Mouse (Mus musculus) C2C12 (cell line): ENCODE data around the gene Prrc2b. TPM values are rescaled to one million over a fixed set of nuclear protein-coding genes. Genes with fewer than 3 reads are reported as not detected.

Experiments used
- H3K27me3 ChIP-seq: one replicate; pipeline ENCODE4 v1.6.1; 2011; ENCODE audit not compliant: control insufficient read depth, insufficient read depth, insufficient read length
- H3K36me3 ChIP-seq: one replicate; pipeline ENCODE4 v1.6.1; 2011; ENCODE audit not compliant: control insufficient read depth, insufficient read depth
- H3K4me3 ChIP-seq: one replicate; pipeline ENCODE4 v1.5.1; 2011; ENCODE audit warnings: mild to moderate bottlenecking, control low read depth; ENCODE audit not compliant: poor library complexity, insufficient read depth, severe bottlenecking
- H3K79me2 ChIP-seq: one replicate; pipeline ENCODE4 v1.6.1; 2011; ENCODE audit not compliant: control insufficient read depth, insufficient read depth
- H3K79me3 ChIP-seq: one replicate; pipeline ENCODE4 v1.6.1; 2011; ENCODE audit warnings: low read depth, control low read depth
- H3ac ChIP-seq: one replicate; pipeline ENCODE3; 2011; ENCODE audit warnings: low read depth; ENCODE audit not compliant: control insufficient read depth, insufficient read length
- CEBPB ChIP-seq: IDR thresholded peaks from one replicate; pipeline ENCODE4 v1.6.1; 2011; ENCODE audit warnings: low read depth, mild to moderate bottlenecking, control low read depth, moderate library complexity
- CTCF ChIP-seq: IDR thresholded peaks from one replicate; pipeline ENCODE4 v1.5.1; 2011; ENCODE audit not compliant: control insufficient read depth, insufficient read depth, insufficient read length
- FOSL1 ChIP-seq: IDR thresholded peaks from one replicate; pipeline ENCODE4 v1.8.0; 2011; ENCODE audit warnings: mild to moderate bottlenecking, low read length; ENCODE audit not compliant: poor library complexity, insufficient read depth, severe bottlenecking
- MAX ChIP-seq: IDR thresholded peaks from one replicate; pipeline ENCODE4 v1.6.1; 2011; ENCODE audit warnings: mild to moderate bottlenecking, control low read depth
- MYOD1 ChIP-seq: IDR thresholded peaks from one replicate; pipeline ENCODE4 v1.6.1; 2011; ENCODE audit warnings: low read depth; ENCODE audit not compliant: control insufficient read depth, insufficient read length
- MYOG ChIP-seq: IDR thresholded peaks from one replicate; pipeline ENCODE4 v1.6.1; 2011; ENCODE audit not compliant: control insufficient read depth, insufficient read length; ENCODE audit errors: extremely low read depth
- USF1 ChIP-seq: IDR thresholded peaks from one replicate; pipeline ENCODE4 v1.6.1; 2011; ENCODE audit warnings: low read depth, mild to moderate bottlenecking, control low read depth, moderate library complexity
- polyA plus RNA-seq: library from polyadenylated mRNA; unstranded; fragments of >200 nt; fragmentation: generic; extraction: Trizol; gene quantifications from one replicate; pipeline ENCODE4 v1.2.1, GENCODE M21; 2012; ENCODE audit warnings: missing spikeins

Gene Prrc2b
- polyA plus RNA-seq, 1 experiment: 45.0 TPM

- TF ChIP-seq MYOD1 (no peak), CTCF (no peak), MYOG (no peak), MAX (no peak), CEBPB (no peak), USF1 (no peak), FOSL1 (no peak)
- Histone ChIP-seq H3K4me3 (no peak overlapping the region), H3K79me2 (no peaks in the 10 kb centered on the region), H3K27me3 (no peaks in the 10 kb centered on the region), H3K36me3 (peaks cover 40% of the 10 kb centered on the region), H3ac (no peak overlapping the region), H3K79me3 (no peaks in the 10 kb centered on the region)
These were observed 95.9 kb downstream of the Prrc2b start for GRCm38 (mm10) chr2:32246741-32247140.

GRCm38 (mm10) chr2:32248377-32249361, 97.8 kb downstream of the Prrc2b start:
- Histone ChIP-seq H3K79me3 (no peaks in the 10 kb centered on the region), H3K79me2 (no peaks in the 10 kb centered on the region), H3K36me3 (peaks cover 54% of the 10 kb centered on the region), H3K27me3 (no peaks in the 10 kb centered on the region), H3K4me3 (no peak overlapping the region), H3ac (no peak overlapping the region)
- TF ChIP-seq CEBPB (no peak), MAX (no peak), MYOG (no peak), CTCF (no peak), USF1 (no peak), FOSL1 (no peak), MYOD1 (no peak)

- H3K27me3 ChIP-seq: no peaks in the 10 kb centered on the region
- H3ac ChIP-seq: no peak overlapping the region
- peaks cover 56% of the 10 kb centered on the region for H3K36me3 ChIP-seq
- no peaks in the 10 kb centered on the region for H3K79me2 ChIP-seq
- H3K79me3 ChIP-seq: no peaks in the 10 kb centered on the region
- TF ChIP-seq CTCF (no peak), MAX (no peak), CEBPB (no peak), USF1 (no peak), FOSL1 (no peak), MYOG (no peak), MYOD1 (no peak)
- H3K4me3 ChIP-seq: no peak overlapping the region
These were observed 101.1 kb downstream of the Prrc2b start for GRCm38 (mm10) chr2:32251791-32252527.

- no peak for TF ChIP-seq MYOG
- TF ChIP-seq USF1: no peak
- TF ChIP-seq CEBPB: no peak
- no peak for TF ChIP-seq FOSL1
- no peak for TF ChIP-seq CTCF
- TF ChIP-seq MAX: no peak
- H3K36me3 ChIP-seq: peaks cover 62% of the 10 kb centered on the region
- H3ac ChIP-seq: no peak overlapping the region
- H3K27me3 ChIP-seq: no peaks in the 10 kb centered on the region
- H3K4me3 ChIP-seq: no peak overlapping the region
- H3K79me3 ChIP-seq: no peaks in the 10 kb centered on the region
- H3K79me2 ChIP-seq: no peaks in the 10 kb centered on the region
These were observed 101.8 kb downstream of the Prrc2b start for GRCm38 (mm10) chr2:32252658-32253057.

GRCm38 (mm10) chr2:32253352-32253751, 102.5 kb downstream of the Prrc2b start:
- TF ChIP-seq MAX (no peak), CTCF (no peak), USF1 (no peak), FOSL1 (no peak), MYOG (no peak), MYOD1 (no peak), CEBPB (no peak)
- Histone ChIP-seq H3K79me2 (peaks cover 5% of the 10 kb centered on the region), H3K36me3 (peaks cover 62% of the 10 kb centered on the region)

More at GRCm38 (mm10) chr2:32253352-32253751, 102.5 kb downstream of the Prrc2b start:
- no peaks in the 10 kb centered on the region for H3K27me3 ChIP-seq
- H3K79me3 ChIP-seq: peaks cover under 1% of the 10 kb centered on the region
- no peak overlapping the region for H3K4me3 ChIP-seq
- H3ac ChIP-seq: no peak overlapping the region
